In the genomic region with DNA sequence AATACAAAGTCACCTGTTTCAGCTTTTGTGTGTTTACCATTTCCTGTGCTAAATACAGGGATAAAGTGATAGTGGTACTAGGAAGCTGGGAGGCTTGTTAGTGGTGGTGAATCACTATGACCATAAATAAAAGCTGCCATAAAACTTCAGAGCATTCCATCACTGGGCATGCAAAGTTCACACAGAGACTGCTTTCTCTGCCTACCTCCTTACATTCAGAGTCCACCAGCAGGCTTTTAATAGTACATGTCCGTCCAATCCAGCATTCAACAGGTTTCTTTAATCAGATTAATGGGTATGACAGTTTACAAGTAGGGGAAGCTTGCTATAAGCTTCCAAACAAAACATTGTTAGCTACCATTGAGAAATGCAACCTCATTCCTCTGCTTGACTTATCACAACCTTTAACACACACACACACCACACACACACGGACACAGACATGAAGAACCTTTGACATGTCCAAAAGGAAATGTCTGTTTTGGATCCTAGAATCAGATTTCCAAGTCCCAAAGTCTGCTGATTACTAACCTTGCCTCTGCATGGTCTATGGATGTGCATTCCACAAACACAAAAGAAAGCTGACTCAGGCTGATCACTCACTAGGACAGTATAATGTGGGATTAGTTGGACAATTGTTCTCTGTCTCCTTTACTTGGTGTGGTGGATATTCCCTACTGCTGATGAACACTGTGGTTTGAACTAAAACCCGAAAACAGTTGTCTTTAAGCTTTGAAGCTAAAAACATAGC, we compare ENCODE assay signal across 23 mouse cellular contexts.
DNase-seq lines count a peak whose midpoint lies in the region; ATAC-seq and TF ChIP-seq lines count a peak whose summit lies in the region.
"Had no signal": no experiment of that assay in that cellular context is flagged by ENCODE, and none has a peak within 500 bp of the region (broad histone marks: within the 10 kb centered on the region; RNA-seq: fewer than 3 reads in every experiment).

No protein-coding gene starts in this region.

- 0 out of 2 replicates have a peak, but pooled peaks cover 2% of the 10 kb centered on the region for H3K36me3 ChIP-seq in kidney, embryonic 14.5 days (ENCODE audit: control insufficient read depth, insufficient read depth, low read length)
- H3K36me3 ChIP-seq in myocyte (ENCODE audit: control insufficient read depth, insufficient read depth), result no peaks in the 10 kb centered on the region
- H3K36me3 ChIP-seq in intestine, embryonic 16.5 days (ENCODE audit: control insufficient read depth, insufficient read depth, low read length), result no peaks in the 10 kb centered on the region
- H3K36me3 ChIP-seq: embryonic facial prominence, embryonic 13.5 days; heart, embryonic 10.5 days; hindbrain, embryonic 12.5 days had no signal

- H3K9me3 ChIP-seq in kidney, embryonic 14.5 days (ENCODE audit: control insufficient read depth, low read length), result no peaks in the 10 kb centered on the region
- H3K9me3 ChIP-seq in intestine, embryonic 16.5 days (ENCODE audit: control insufficient read depth, low read length), result no peaks in the 10 kb centered on the region
- H3K9me3 ChIP-seq: embryonic facial prominence, embryonic 13.5 days; forebrain, embryonic 13.5 days; heart, embryonic 10.5 days; hindbrain, embryonic 12.5 days had no signal

- no peak for TF ChIP-seq POLR2A in myocyte (IDR thresholded peaks at IDR 0.05; ENCODE audit: insufficient read length, low read depth)

- H3K27me3 ChIP-seq in kidney, embryonic 14.5 days (ENCODE audit: control insufficient read depth, insufficient read depth, low read length), result no peaks in the 10 kb centered on the region
- H3K27me3 ChIP-seq in myocyte (ENCODE audit: control insufficient read depth, insufficient read depth, insufficient read length), result no peaks in the 10 kb centered on the region
- H3K27me3 ChIP-seq in intestine, embryonic 16.5 days (replicated peaks; ENCODE audit: control insufficient read depth, insufficient read depth, low read length), result no peaks in the 10 kb centered on the region
- H3K27me3 ChIP-seq: CH12.LX; embryonic facial prominence, embryonic 13.5 days; forebrain, embryonic 13.5 days; hindbrain, embryonic 12.5 days had no signal

- no peaks in the 10 kb centered on the region for H3K4me1 ChIP-seq in kidney, embryonic 14.5 days (ENCODE audit: control insufficient read depth, insufficient read depth, low read length)
- H3K4me1 ChIP-seq in intestine, embryonic 16.5 days (ENCODE audit: control insufficient read depth, insufficient read depth, low read length), result no peaks in the 10 kb centered on the region
- H3K4me1 ChIP-seq: heart, embryonic 10.5 days; hindbrain, embryonic 12.5 days had no signal

- 42% methylated on average over 3 of the region's 3 CpGs for WGBS in kidney, embryonic 14.5 days
- WGBS in intestine, embryonic 16.5 days, result 64% methylated on average over 3 of the region's 3 CpGs

- no peak overlapping the region for H3K4me2 ChIP-seq in kidney, embryonic 14.5 days (replicated peaks; ENCODE audit: low read depth, low read length)
- H3K4me2 ChIP-seq in myocyte (ENCODE audit: low read depth), result peak overlapping the region; percentile 69
- no peak overlapping the region for H3K4me2 ChIP-seq in intestine, embryonic 16.5 days (ENCODE audit: low read depth, low read length)
- H3K4me2 ChIP-seq: embryonic facial prominence, embryonic 13.5 days; forebrain, embryonic 13.5 days; hindbrain, embryonic 12.5 days had no signal

- H3K27ac ChIP-seq in kidney, embryonic 14.5 days (ENCODE audit: low read depth, low read length), result no peak overlapping the region
- no peak overlapping the region for H3K27ac ChIP-seq in intestine, embryonic 16.5 days (ENCODE audit: low read length)
- H3K27ac ChIP-seq: embryonic facial prominence, embryonic 13.5 days; forebrain, embryonic 13.5 days; heart, embryonic 10.5 days; hindbrain, embryonic 12.5 days had no signal

- peak; percentile 75; the same call in 1 of the 2 replicates for ATAC-seq in kidney, embryonic 14.5 days (ENCODE audit: low FRiP score, low TSS enrichment)
- ATAC-seq in intestine, embryonic 16.5 days, result no peak
- ATAC-seq: forebrain, embryonic 13.5 days; hindbrain, embryonic 16.5 days; inflammation-experienced regulatory T-cells, adult 6 months had no signal

- H3ac ChIP-seq in myocyte (ENCODE audit: control insufficient read depth, insufficient read length), result no peak overlapping the region

- DNase-seq in kidney, adult 11 months, result no peak
- DNase-seq in kidney, postnatal 4 days, result peak; percentile 16 to 22
- no peak for DNase-seq in kidney, postnatal 25 days
- DNase-seq in R1 (ENCODE audit: low read depth, low spot score), result peak; percentile 16
- DNase-seq in cerebellum, postnatal 36 days, result no peak
- DNase-seq: adrenal gland, postnatal 10 days; cerebellum, adult 11-12 months; cerebellum, adult 9-10 months; cerebellum, postnatal 25 days; gastrocnemius, postnatal 36 days; heart, adult 18-20 months; heart, postnatal 10 days; heart, postnatal 4 days had no signal

- H3K79me2 ChIP-seq in myocyte (ENCODE audit: control insufficient read depth, insufficient read depth), result peaks cover 8% of the 10 kb centered on the region

- H3K9ac ChIP-seq in kidney, embryonic 14.5 days (ENCODE audit: low read depth, low read length), result no peak overlapping the region
- no peak overlapping the region for H3K9ac ChIP-seq in intestine, embryonic 16.5 days (ENCODE audit: low read depth, low read length)
- H3K9ac ChIP-seq: embryonic facial prominence, embryonic 13.5 days; forebrain, embryonic 13.5 days; hindbrain, embryonic 12.5 days had no signal

- no peak overlapping the region for H3K4me3 ChIP-seq in kidney, embryonic 14.5 days (ENCODE audit: low read length)
- H3K4me3 ChIP-seq in myocyte, result no peak overlapping the region
- no peak overlapping the region for H3K4me3 ChIP-seq in intestine, embryonic 16.5 days (ENCODE audit: low read length)
- H3K4me3 ChIP-seq: embryonic facial prominence, embryonic 13.5 days; forebrain, embryonic 13.5 days; heart, embryonic 10.5 days; hindbrain, embryonic 12.5 days had no signal

TF ChIP-seq in myocyte, 11 proteins besides CTCF, POLR2A, EP300 and RAD21:
- TF ChIP-seq SRF (IDR thresholded peaks at IDR 0.05; ENCODE audit: control insufficient read depth, insufficient read length, low read depth), result no peak
- no peak for TF ChIP-seq MAX (IDR thresholded peaks at IDR 0.05; ENCODE audit: low read depth)
- no peak for TF ChIP-seq E2F4 (IDR thresholded peaks at IDR 0.05; ENCODE audit: insufficient read depth)
- TF ChIP-seq MYOG (IDR thresholded peaks at IDR 0.05; ENCODE audit: control insufficient read depth in 1 of 3, insufficient read depth in 1 of 3, insufficient read length in 2 of 3, low read depth in 2 of 3), result peak in 1 of 3 experiments; percentile 18
- TF ChIP-seq REST (IDR thresholded peaks at IDR 0.05; ENCODE audit: insufficient read depth, insufficient read length), result no peak
- TF ChIP-seq TCF3 (IDR thresholded peaks at IDR 0.05; ENCODE audit: insufficient read length, low read depth), result no peak
- no peak for TF ChIP-seq POLR2AphosphoS2 (IDR thresholded peaks at IDR 0.05; ENCODE audit: insufficient read length, low read depth)
- peak in 1 of 3 experiments; percentile 3 for TF ChIP-seq MYOD1 (IDR thresholded peaks at IDR 0.05; ENCODE audit: control insufficient read depth in 1 of 3, insufficient read length in 2 of 3, low read depth in 2 of 3)
- TF ChIP-seq USF1 (IDR thresholded peaks at IDR 0.05; ENCODE audit: low read depth), result no peak
- no peak for TF ChIP-seq TCF12 (IDR thresholded peaks at IDR 0.05; ENCODE audit: insufficient read depth, poor library complexity, severe bottlenecking)
- no peak for TF ChIP-seq CEBPB (IDR thresholded peaks at IDR 0.05; ENCODE audit: insufficient read depth, poor library complexity, severe bottlenecking)
TF ChIP-seq in myocyte: peak in this region for 2.

Comparison
In these comparisons a context has a peak if more than half of its experiments do, and no peak if none do; other contexts are left out.
1. DNase-seq: peak in kidney, postnatal 4 days (2 of 2) and R1 (single experiment); none in kidney, adult 11 months (single experiment), kidney, postnatal 25 days (0 of 2) and cerebellum, postnatal 36 days (0 of 2).